Mouse (Mus musculus): Measurements from ENCODE around the gene Gpx4.

- TF ChIP-seq POLR2A (IDR thresholded peaks at IDR 0.05; ENCODE audit: borderline replicate concordance, insufficient read depth, low read length) (no peak), CTCF (IDR thresholded peaks at IDR 0.05; ENCODE audit: borderline replicate concordance, insufficient read depth, low read depth, low read length) (no peak)
Observed at GRCm38 (mm10) chr10:80094085-80094484, 47.1 kb downstream of the Gpx4 start.

Data from cerebellum, adult 2 months (tissue).